Mouse (Mus musculus): ENCODE data around the gene Eya3.

GRCm38 (mm10) chr4:132731616-132732015, 92.8 kb downstream of the Eya3 start:
- TF ChIP-seq POLR2A (IDR thresholded peaks at IDR 0.05; ENCODE audit: extremely low read depth, insufficient read depth, low read length) (no peak), CTCF (IDR thresholded peaks at IDR 0.05; ENCODE audit: low read depth, low read length) (no peak)
